Mouse (Mus musculus): ENCODE results near the gene 1110059E24Rik. TPM values are rescaled to one million over a fixed set of nuclear protein-coding genes. Genes with fewer than 3 reads are reported as not detected.

1110059E24Rik gene
- 53.6 and 57.7 TPM in 2 replicates for polyA plus RNA-seq (2015; fragmentation: Nextera tagmentation; extraction: Ambion mirVana)

GRCm38 (mm10) chr19:21652285-21653171 is at the start of gene 1110059E24Rik:
1110059E24Rik (minus strand) TSS chr19:21652976.
- WGBS, result 5% methylated on average over 52 of the region's 52 CpGs
- H3K36me3 ChIP-seq, result no peaks in the 10 kb centered on the region

GRCm38 (mm10) chr19:21680986-21681385 is 28.2 kb upstream of the 1110059E24Rik start:
- H3K4me3 ChIP-seq (replicated peaks), result no peak overlapping the region
- H3K9ac ChIP-seq, result no peak overlapping the region
- no peaks in the 10 kb centered on the region for H3K9me3 ChIP-seq
- 93% methylated on average over 10 of the region's 10 CpGs for WGBS
- H3K4me2 ChIP-seq, result no peak overlapping the region
- ATAC-seq (ENCODE audit: insufficient read depth, low FRiP score, low read depth), result no peak
- no peaks in the 10 kb centered on the region for H3K27me3 ChIP-seq (replicated peaks)
- H3K36me3 ChIP-seq, result 0 out of 2 replicates have a peak, but pooled peaks cover 4% of the 10 kb centered on the region
- no peak overlapping the region for H3K27ac ChIP-seq
- no peaks in the 10 kb centered on the region for H3K4me1 ChIP-seq

More at GRCm38 (mm10) chr19:21652285-21653171, at the start of gene 1110059E24Rik:
- Histone ChIP-seq H3K4me1 (no peaks in the 10 kb centered on the region; the same call in 1 of the 2 replicates), H3K4me3 (replicated peaks) (peak within 1 kb of the TSS; percentile 84), H3K4me2 (peak within 1 kb of the TSS; percentile 74), H3K27me3 (replicated peaks) (no peaks in the 10 kb centered on the region), H3K9me3 (no peaks in the 10 kb centered on the region), H3K27ac (peak within 1 kb of the TSS; percentile 95), H3K9ac (peak within 1 kb of the TSS; percentile 67)
- ATAC-seq (ENCODE audit: insufficient read depth, low FRiP score, low read depth), result peak; percentile 99

DNA sequence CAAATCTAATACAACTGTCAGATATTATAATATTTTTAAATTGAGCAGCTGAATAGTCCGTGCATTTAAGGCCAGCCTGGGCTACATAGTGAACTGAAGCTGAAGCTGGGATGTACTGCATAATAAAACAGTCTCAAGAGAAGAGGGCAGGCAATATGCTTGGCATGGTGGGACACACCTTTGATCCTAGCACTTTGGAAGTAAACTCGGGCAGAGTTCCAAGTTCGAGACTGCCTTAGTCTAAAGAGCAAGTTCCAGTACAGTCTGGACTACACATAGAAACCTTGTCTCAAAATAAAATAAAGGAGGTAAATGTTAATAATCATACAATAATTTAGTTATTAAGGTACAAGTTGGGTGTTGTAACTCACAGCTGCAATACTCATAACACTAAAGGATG is 27.3 kb upstream of the 1110059E24Rik start:
- no peak overlapping the region for H3K27ac ChIP-seq
- H3K27me3 ChIP-seq (replicated peaks), result no peaks in the 10 kb centered on the region
- no peak overlapping the region for H3K9ac ChIP-seq
- WGBS, result 94% methylated on average over 3 of the region's 3 CpGs
- H3K9me3 ChIP-seq, result no peaks in the 10 kb centered on the region
- 0 out of 2 replicates have a peak, but pooled peaks cover 4% of the 10 kb centered on the region for H3K36me3 ChIP-seq
- no peak overlapping the region for H3K4me2 ChIP-seq
- no peaks in the 10 kb centered on the region for H3K4me1 ChIP-seq
- no peak overlapping the region for H3K4me3 ChIP-seq (replicated peaks)
- no peak for ATAC-seq (ENCODE audit: insufficient read depth, low FRiP score, low read depth)

- Histone ChIP-seq H3K4me1 (no peaks in the 10 kb centered on the region), H3K9ac (no peak overlapping the region), H3K27ac (no peak overlapping the region), H3K4me3 (replicated peaks) (no peak overlapping the region), H3K9me3 (no peaks in the 10 kb centered on the region), H3K27me3 (replicated peaks) (no peaks in the 10 kb centered on the region), H3K36me3 (0 out of 2 replicates have a peak, but pooled peaks cover 4% of the 10 kb centered on the region), H3K4me2 (no peak overlapping the region)
- 95% methylated on average over 17 of the region's 17 CpGs for WGBS
- ATAC-seq (ENCODE audit: insufficient read depth, low FRiP score, low read depth), result no peak
These were observed 21.7 kb upstream of the 1110059E24Rik start for GRCm38 (mm10) chr19:21674354-21675096.

- Histone ChIP-seq H3K4me2 (no peak overlapping the region), H3K27ac (no peak overlapping the region), H3K4me1 (no peaks in the 10 kb centered on the region), H3K9ac (no peak overlapping the region), H3K9me3 (no peaks in the 10 kb centered on the region), H3K27me3 (replicated peaks) (no peaks in the 10 kb centered on the region), H3K36me3 (no peaks in the 10 kb centered on the region), H3K4me3 (replicated peaks) (no peak overlapping the region)
- 90% methylated on average over 4 of the region's 4 CpGs for WGBS
- ATAC-seq (ENCODE audit: insufficient read depth, low FRiP score, low read depth), result no peak
These were observed 16.9 kb upstream of the 1110059E24Rik start for GRCm38 (mm10) chr19:21669650-21670049.

DNA sequence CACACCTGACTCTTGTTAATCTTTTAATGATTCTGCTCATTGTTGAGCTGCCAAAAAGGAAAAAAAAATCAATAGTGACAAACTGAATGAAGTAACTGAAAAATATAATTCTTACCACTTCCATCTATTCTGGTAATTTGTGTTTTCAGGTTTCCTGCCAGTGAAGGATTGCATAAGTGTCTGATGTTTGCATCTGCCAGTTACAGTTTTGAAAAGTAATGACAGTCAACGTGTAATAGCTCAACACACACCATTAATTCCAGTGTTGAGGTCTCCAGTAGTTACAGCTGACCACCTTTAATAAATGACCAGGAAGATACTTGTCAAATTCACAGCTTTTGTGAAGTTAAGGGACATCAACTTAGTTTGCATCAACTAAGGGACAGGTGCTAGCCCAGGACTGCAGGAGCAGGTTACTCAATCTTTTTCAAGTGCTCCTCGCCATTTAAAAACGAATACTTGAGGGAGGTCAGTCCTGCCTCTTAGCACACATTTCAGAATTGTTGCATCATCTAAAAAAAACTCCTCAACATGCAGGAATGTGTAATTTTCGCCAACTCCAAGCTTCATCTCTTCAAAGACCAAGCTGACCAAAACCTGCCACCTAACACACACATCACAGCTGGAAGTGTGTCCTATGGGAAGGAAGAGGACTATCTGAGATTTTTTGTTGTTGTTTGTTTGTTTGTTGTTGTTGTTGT is 11.1 kb upstream of the 1110059E24Rik start:
- no peak overlapping the region for H3K4me3 ChIP-seq (replicated peaks)
- no peak for ATAC-seq (ENCODE audit: insufficient read depth, low FRiP score, low read depth)
- H3K36me3 ChIP-seq, result no peaks in the 10 kb centered on the region
- H3K27me3 ChIP-seq (replicated peaks), result no peaks in the 10 kb centered on the region
- no peak overlapping the region for H3K4me2 ChIP-seq
- WGBS, result 68% methylated on average over 4 of the region's 4 CpGs
- H3K27ac ChIP-seq, result no peak overlapping the region
- H3K9ac ChIP-seq, result no peak overlapping the region
- no peaks in the 10 kb centered on the region for H3K4me1 ChIP-seq
- H3K9me3 ChIP-seq, result no peaks in the 10 kb centered on the region

DNA sequence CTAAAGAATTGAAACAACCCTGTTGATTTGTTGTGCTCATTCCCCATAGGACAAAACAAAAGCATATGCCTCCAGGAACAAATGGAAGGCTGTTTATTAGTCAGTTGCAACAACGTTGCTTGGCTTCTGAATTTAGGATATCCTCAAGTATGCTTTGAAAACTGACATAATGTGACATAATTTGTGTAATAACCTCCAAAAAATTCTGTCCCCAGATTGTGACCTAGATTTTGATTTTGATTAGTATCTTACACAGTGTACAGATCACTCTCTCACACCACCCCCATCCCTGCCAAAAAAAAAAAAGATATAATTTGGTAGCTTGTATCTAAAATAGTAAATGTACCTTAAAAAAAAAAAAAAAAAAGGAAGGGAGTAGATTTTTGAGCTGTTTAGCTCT is 8.0 kb upstream of the 1110059E24Rik start:
- no peak overlapping the region for H3K4me2 ChIP-seq
- no peak overlapping the region for H3K4me3 ChIP-seq (replicated peaks)
- H3K27ac ChIP-seq, result no peak overlapping the region
- no peaks in the 10 kb centered on the region for H3K27me3 ChIP-seq (replicated peaks)
- no peaks in the 10 kb centered on the region for H3K4me1 ChIP-seq
- no peak overlapping the region for H3K9ac ChIP-seq
- WGBS, result 75% methylated on average over 1 of the region's 1 CpGs
- H3K9me3 ChIP-seq, result no peaks in the 10 kb centered on the region
- H3K36me3 ChIP-seq, result no peaks in the 10 kb centered on the region
- no peak for ATAC-seq (ENCODE audit: insufficient read depth, low FRiP score, low read depth)

DNA sequence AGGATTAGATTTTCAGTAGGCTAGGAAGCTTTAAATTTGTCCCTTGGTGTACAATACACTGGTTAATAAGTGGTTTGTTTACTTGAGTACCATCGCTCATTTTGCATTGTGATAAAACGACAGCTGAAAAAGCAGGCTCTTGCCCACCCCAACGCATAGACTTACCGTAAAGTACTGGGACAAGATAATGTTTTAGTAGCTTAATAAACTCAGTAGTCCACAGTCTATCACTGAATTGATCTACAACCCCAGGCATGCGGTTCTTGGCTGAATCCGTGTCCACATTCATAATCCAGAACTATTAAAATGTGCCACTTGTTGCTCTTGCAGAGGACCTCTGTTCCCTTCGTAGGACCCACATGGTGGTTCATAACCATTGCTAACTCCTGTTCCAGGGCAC is 2.0 kb upstream of the 1110059E24Rik start:
- Histone ChIP-seq H3K9ac (no peak overlapping the region), H3K9me3 (no peaks in the 10 kb centered on the region), H3K27me3 (replicated peaks) (no peaks in the 10 kb centered on the region), H3K4me3 (replicated peaks) (peak overlapping the region; percentile 84; the same call in 1 of the 2 replicates), H3K4me2 (peak overlapping the region; percentile 54), H3K36me3 (no peaks in the 10 kb centered on the region), H3K4me1 (no peaks in the 10 kb centered on the region; the same call in 1 of the 2 replicates), H3K27ac (no peak overlapping the region)
- WGBS, result 46% methylated on average over 7 of the region's 7 CpGs
- ATAC-seq (ENCODE audit: insufficient read depth, low FRiP score, low read depth), result no peak

DNA sequence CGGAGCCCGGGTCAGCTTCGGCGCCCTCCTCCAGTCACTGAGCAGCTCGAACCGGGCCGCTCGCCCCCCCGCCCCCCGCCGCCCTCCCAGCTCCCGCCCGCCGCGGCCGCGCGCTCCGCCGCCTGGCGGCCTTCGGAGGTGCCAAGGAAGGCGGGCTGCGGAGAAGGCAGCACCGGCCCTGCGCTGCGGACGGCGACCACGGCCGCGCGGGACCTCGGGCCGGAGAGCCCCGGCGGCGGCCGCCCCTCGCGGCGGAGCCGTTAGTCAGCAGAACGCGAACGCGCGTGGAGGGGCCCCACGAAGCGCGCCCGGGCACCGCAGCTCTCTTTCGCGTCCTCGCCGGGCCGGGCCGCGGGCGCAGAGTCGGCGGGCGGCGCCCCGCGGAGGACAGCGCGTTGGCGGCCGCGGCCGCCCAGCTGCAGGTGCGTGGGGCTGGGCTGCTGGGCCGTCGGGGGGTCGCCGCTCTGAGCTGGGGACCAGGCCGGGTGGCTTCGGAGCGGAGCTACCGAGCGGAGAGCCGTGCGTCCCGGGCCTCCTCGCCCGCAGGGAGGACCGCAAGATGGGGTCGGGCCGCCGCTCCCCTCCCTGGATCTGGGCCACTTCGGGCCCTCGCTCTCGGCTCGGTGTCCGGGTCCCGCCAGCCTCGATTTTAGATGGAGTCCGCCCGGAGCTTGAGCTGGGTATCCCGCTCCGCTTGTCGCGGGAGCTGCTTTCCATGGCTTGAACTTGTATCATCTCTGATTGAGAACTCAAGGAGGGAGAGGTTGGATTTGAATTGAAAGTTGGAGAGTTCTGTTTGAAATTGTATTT is 601 bp upstream of the 1110059E24Rik start, which contains the start of gene Abhd17b:
Gene Abhd17b, plus strand, starts transcription at position 14 of the 810 bp plus-strand sequence.
- Histone ChIP-seq H3K27me3 (replicated peaks) (no peaks in the 10 kb centered on the region), H3K36me3 (no peaks in the 10 kb centered on the region), H3K9me3 (no peaks in the 10 kb centered on the region), H3K27ac (peak within 1 kb of the TSS; percentile 95), H3K4me3 (replicated peaks) (peak within 1 kb of the TSS; percentile 84), H3K4me2 (peak within 1 kb of the TSS; percentile 74), H3K9ac (peak within 1 kb of the TSS; percentile 67), H3K4me1 (no peaks in the 10 kb centered on the region; the same call in 1 of the 2 replicates)
- peak; percentile 9 for ATAC-seq (ENCODE audit: insufficient read depth, low FRiP score, low read depth)
- WGBS, result under 1% methylated on average over 96 of the region's 105 CpGs

- Histone ChIP-seq H3K4me1 (no peaks in the 10 kb centered on the region; the same call in 1 of the 2 replicates), H3K9me3 (no peaks in the 10 kb centered on the region), H3K36me3 (no peaks in the 10 kb centered on the region), H3K4me2 (peak overlapping the region; percentile 74), H3K4me3 (replicated peaks) (peak overlapping the region; percentile 84), H3K9ac (no peak overlapping the region), H3K27ac (peak overlapping the region; percentile 95), H3K27me3 (replicated peaks) (no peaks in the 10 kb centered on the region)
- no peak for ATAC-seq (ENCODE audit: insufficient read depth, low FRiP score, low read depth)
- WGBS, result 29% methylated on average over 6 of the region's 6 CpGs
These were observed 1.1 kb downstream of the 1110059E24Rik start for GRCm38 (mm10) chr19:21651664-21652063.

- Histone ChIP-seq H3K4me2 (no peak overlapping the region), H3K9ac (no peak overlapping the region), H3K4me3 (replicated peaks) (no peak overlapping the region), H3K27me3 (replicated peaks) (no peaks in the 10 kb centered on the region), H3K9me3 (no peaks in the 10 kb centered on the region), H3K27ac (peak overlapping the region; percentile 55; the same call in 1 of the 2 replicates), H3K36me3 (no peaks in the 10 kb centered on the region), H3K4me1 (0 out of 2 replicates have a peak, but pooled peaks cover 1% of the 10 kb centered on the region)
- no peak for ATAC-seq (ENCODE audit: insufficient read depth, low FRiP score, low read depth)
- 58% methylated on average over 6 of the region's 6 CpGs for WGBS
These were observed 6.6 kb downstream of the 1110059E24Rik start for GRCm38 (mm10) chr19:21646142-21646541.
